Mouse (Mus musculus) hindbrain, embryonic 12.5 days (tissue): ENCODE data around the gene Enpp6. TPM values are rescaled to one million over a fixed set of nuclear protein-coding genes. Genes with fewer than 3 reads are reported as not detected.

Source experiments
- ATAC-seq: fragments of 200-750 bp; cut with Nextera tagmentation; 2 replicates; pipeline ENCODE4 v1.8.0; 2017; ENCODE audit warnings: moderate TSS enrichment; ENCODE audit not compliant: low FRiP score
- H3K27ac ChIP-seq: fragments of 300-500 bp; sonication (generic); 2 replicates; pipeline ENCODE4 v1.5.1; 2016; ENCODE audit warnings: mild to moderate bottlenecking
- H3K27me3 ChIP-seq: fragments of 300-500 bp; sonication (generic); 2 replicates; pipeline ENCODE4 v1.6.1; 2016; ENCODE audit warnings: mild to moderate bottlenecking
- H3K36me3 ChIP-seq: fragments of 300-500 bp; sonication (generic); 2 replicates; pipeline ENCODE4 v1.6.1; 2016; ENCODE audit warnings: mild to moderate bottlenecking
- H3K4me1 ChIP-seq: fragments of 300-500 bp; sonication (generic); 2 replicates; pipeline ENCODE4 v1.6.1; 2016
- H3K4me2 ChIP-seq: fragments of 300-500 bp; sonication (generic); replicated peaks from 2 replicates; pipeline ENCODE4 v1.6.1; 2016; ENCODE audit warnings: mild to moderate bottlenecking
- H3K4me3 ChIP-seq: fragments of 300-500 bp; sonication (generic); 2 replicates; pipeline ENCODE4 v1.5.1; 2016; ENCODE audit warnings: mild to moderate bottlenecking
- H3K9ac ChIP-seq: fragments of 300-500 bp; sonication (generic); 2 replicates; pipeline ENCODE4 v1.6.1; 2016; ENCODE audit warnings: mild to moderate bottlenecking, moderate library complexity
- H3K9me3 ChIP-seq: fragments of 300-500 bp; sonication (generic); replicated peaks from 2 replicates; pipeline ENCODE4 v1.6.1; 2016; ENCODE audit warnings: mild to moderate bottlenecking
- WGBS: fragments of 180-500 bp; shearing (Covaris S2); methylation state at CpG from one replicate; pipeline ENCODE4 v1.1.7; 2016; 5-methylcytosine and 5-hydroxymethylcytosine counted together
- polyA plus RNA-seq: library from polyadenylated mRNA; unstranded; fragments of >200 nt; fragmentation: Nextera tagmentation; extraction: Ambion mirVana; gene quantifications from 2 replicates; pipeline ENCODE4 v1.2.1, GENCODE M21; 2016

Enpp6 gene
- polyA plus RNA-seq, 1 experiment from 2014 or later, result 0.57 TPM

DNA sequence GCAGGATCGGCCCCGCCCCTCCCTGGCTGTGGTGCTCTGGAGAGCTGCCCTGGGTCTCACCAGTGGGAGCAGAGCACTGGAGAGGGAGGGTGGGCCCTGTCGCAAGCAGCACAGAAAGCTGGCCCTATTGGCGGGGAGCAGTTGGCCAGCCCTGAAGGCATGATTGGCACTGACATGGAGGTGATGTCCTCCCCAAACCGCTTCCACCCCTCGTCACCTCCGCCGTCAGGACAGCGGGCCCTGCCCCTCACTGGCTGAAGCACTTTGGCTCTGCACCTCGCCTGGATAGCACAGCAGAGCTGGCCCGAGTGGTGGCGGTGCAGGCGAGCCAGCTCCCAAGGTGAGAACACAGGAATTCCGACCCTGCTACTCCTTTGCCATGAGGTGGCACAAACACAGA lies 20.9 kb upstream of the Enpp6 start:
- no peak overlapping the region for H3K4me2 ChIP-seq
- 0 out of 2 replicates have a peak, but pooled peaks cover 7% of the 10 kb centered on the region for H3K27me3 ChIP-seq
- H3K36me3 ChIP-seq, result no peaks in the 10 kb centered on the region
- no peaks in the 10 kb centered on the region for H3K9me3 ChIP-seq
- H3K4me3 ChIP-seq, result no peak overlapping the region
- WGBS, result 63% methylated on average over 14 of the region's 14 CpGs
- peaks cover 7% of the 10 kb centered on the region for H3K4me1 ChIP-seq
- ATAC-seq, result no peak
- H3K27ac ChIP-seq, result no peak overlapping the region
- no peak overlapping the region; the same call in 1 of the 2 replicates for H3K9ac ChIP-seq

DNA sequence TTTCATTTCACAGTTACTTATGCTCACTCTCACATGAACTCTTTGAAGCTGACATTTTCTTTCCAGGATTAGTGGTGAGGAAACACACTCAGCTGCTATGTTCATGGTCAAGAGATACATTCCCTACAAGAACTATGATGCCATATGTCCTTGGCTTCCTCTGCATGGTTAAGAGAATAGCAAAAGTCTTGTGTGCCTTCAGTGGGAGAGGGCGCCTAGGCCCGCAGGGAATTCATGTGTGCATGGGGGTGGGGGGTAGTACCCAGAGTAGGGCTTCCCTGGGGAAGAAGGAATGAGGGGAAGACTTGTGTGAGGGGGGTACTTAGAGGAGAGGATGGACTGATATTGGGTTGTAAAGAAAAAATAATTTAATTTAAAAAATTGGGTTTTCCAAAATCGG lies 18.0 kb upstream of the Enpp6 start:
- H3K27ac ChIP-seq, result no peak overlapping the region
- H3K4me2 ChIP-seq, result no peak overlapping the region
- no peak overlapping the region for H3K4me3 ChIP-seq
- no peaks in the 10 kb centered on the region for H3K9me3 ChIP-seq
- 0 out of 2 replicates have a peak, but pooled peaks cover 6% of the 10 kb centered on the region for H3K27me3 ChIP-seq
- 87% methylated on average over 3 of the region's 3 CpGs for WGBS
- H3K9ac ChIP-seq, result no peak overlapping the region
- H3K36me3 ChIP-seq, result no peaks in the 10 kb centered on the region
- ATAC-seq, result no peak
- peaks cover 5% of the 10 kb centered on the region for H3K4me1 ChIP-seq

DNA sequence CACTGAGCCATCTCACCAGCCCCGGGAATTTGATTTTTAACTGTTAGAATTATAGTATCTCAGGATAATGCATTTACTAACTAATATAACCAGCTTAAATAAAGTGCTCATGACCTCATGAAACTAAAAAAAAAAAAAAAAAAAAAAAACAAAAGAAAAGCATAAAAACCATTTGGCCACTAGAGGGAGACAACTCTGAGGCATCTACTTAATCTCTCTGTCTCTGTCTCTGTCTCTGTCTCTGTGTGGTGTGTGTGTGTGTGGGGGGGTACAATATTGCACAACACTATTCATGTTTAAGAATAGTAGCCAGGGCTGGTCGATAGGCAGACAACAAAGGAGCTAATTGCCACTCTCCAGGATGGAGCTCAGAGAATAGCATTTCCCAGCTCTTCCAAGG lies 17.3 kb upstream of the Enpp6 start:
- Histone ChIP-seq H3K27me3 (0 out of 2 replicates have a peak, but pooled peaks cover 5% of the 10 kb centered on the region), H3K4me2 (no peak overlapping the region), H3K4me3 (no peak overlapping the region), H3K9me3 (peaks cover 2% of the 10 kb centered on the region; the same call in 1 of the 2 replicates), H3K27ac (no peak overlapping the region), H3K9ac (no peak overlapping the region), H3K36me3 (no peaks in the 10 kb centered on the region), H3K4me1 (peaks cover 4% of the 10 kb centered on the region; the same call in 1 of the 2 replicates)
- no peak for ATAC-seq
- WGBS, result 51% methylated on average over 2 of the region's 2 CpGs

DNA sequence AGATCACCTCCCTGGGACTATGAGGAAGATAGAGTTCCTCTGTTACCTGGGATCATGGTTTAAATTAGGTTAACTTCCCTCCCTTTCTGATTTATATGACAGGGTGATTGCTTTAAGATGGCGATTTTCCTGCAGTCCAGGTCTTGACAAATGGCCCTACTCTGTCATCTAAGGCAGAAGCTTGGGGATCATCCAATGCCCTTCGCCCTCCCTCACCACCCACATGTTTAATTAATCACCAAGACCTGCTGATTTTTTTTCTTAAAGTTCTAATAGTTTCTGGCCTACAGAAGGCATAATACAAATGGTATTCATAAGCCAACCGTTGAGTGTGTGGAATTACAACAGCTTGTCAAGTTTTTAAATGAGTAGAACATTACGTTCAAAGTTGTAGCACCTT lies 9.3 kb upstream of the Enpp6 start:
- no peak overlapping the region for H3K27ac ChIP-seq
- H3K4me3 ChIP-seq, result no peak overlapping the region
- no peak for ATAC-seq
- WGBS, result 84% methylated on average over 4 of the region's 4 CpGs
- H3K36me3 ChIP-seq, result no peaks in the 10 kb centered on the region
- H3K27me3 ChIP-seq, result no peaks in the 10 kb centered on the region
- H3K9ac ChIP-seq, result no peak overlapping the region
- H3K4me1 ChIP-seq, result no peaks in the 10 kb centered on the region
- H3K9me3 ChIP-seq, result peaks cover 2% of the 10 kb centered on the region; the same call in 1 of the 2 replicates
- no peak overlapping the region for H3K4me2 ChIP-seq

- ATAC-seq, result no peak
- H3K36me3 ChIP-seq, result no peaks in the 10 kb centered on the region
- H3K9ac ChIP-seq, result no peak overlapping the region
- H3K4me1 ChIP-seq, result no peaks in the 10 kb centered on the region
- no peak overlapping the region for H3K27ac ChIP-seq
- no peak overlapping the region for H3K4me3 ChIP-seq
- no peak overlapping the region for H3K4me2 ChIP-seq
- 87% methylated on average over 6 of the region's 6 CpGs for WGBS
- H3K27me3 ChIP-seq, result no peaks in the 10 kb centered on the region
- H3K9me3 ChIP-seq, result no peaks in the 10 kb centered on the region
Measured at GRCm38 (mm10) chr8:46982166-46982565, 4.5 kb upstream of the Enpp6 start.

- Histone ChIP-seq H3K9me3 (no peaks in the 10 kb centered on the region), H3K36me3 (no peaks in the 10 kb centered on the region), H3K4me2 (no peak overlapping the region), H3K27me3 (no peaks in the 10 kb centered on the region), H3K4me3 (no peak overlapping the region), H3K9ac (no peak overlapping the region), H3K4me1 (no peaks in the 10 kb centered on the region), H3K27ac (no peak overlapping the region)
- 86% methylated on average over 4 of the region's 4 CpGs for WGBS
- ATAC-seq, result no peak
Measured at GRCm38 (mm10) chr8:46982770-46983169, 3.9 kb upstream of the Enpp6 start.

- no peaks in the 10 kb centered on the region for H3K36me3 ChIP-seq
- 70% methylated on average over 11 of the region's 11 CpGs for WGBS
- H3K4me3 ChIP-seq, result no peak overlapping the region
- no peaks in the 10 kb centered on the region for H3K27me3 ChIP-seq
- H3K4me2 ChIP-seq, result no peak overlapping the region
- H3K9ac ChIP-seq, result no peak overlapping the region
- H3K9me3 ChIP-seq, result no peaks in the 10 kb centered on the region
- no peaks in the 10 kb centered on the region for H3K4me1 ChIP-seq
- ATAC-seq, result no peak
- no peak overlapping the region for H3K27ac ChIP-seq
Measured at GRCm38 (mm10) chr8:46984647-46985046, 2.0 kb upstream of the Enpp6 start.

DNA sequence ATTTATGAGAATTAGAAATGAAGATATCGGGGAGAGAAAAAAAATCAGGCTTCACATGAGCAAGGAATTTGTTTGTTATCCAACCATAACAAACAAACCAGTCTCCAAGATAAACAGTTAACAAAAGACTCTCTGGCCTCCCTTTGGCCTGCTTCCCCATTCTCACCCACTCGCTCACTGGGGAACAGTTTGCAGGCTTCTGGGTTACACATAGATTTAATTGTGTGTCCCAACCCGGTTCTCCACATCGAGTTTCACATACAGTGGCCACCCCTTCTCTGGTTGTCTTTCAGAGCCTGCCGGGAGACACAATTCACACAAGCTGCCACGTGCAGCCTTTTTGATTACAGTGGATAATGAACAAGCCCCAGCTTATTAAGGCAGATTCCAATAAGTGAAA lies 1.7 kb downstream of the Enpp6 start:
- no peaks in the 10 kb centered on the region for H3K4me1 ChIP-seq
- 68% methylated on average over 6 of the region's 6 CpGs for WGBS
- no peaks in the 10 kb centered on the region for H3K27me3 ChIP-seq
- H3K4me3 ChIP-seq, result no peak overlapping the region
- no peaks in the 10 kb centered on the region for H3K36me3 ChIP-seq
- H3K4me2 ChIP-seq, result no peak overlapping the region
- H3K27ac ChIP-seq, result no peak overlapping the region
- no peaks in the 10 kb centered on the region for H3K9me3 ChIP-seq
- ATAC-seq, result no peak
- no peak overlapping the region for H3K9ac ChIP-seq

DNA sequence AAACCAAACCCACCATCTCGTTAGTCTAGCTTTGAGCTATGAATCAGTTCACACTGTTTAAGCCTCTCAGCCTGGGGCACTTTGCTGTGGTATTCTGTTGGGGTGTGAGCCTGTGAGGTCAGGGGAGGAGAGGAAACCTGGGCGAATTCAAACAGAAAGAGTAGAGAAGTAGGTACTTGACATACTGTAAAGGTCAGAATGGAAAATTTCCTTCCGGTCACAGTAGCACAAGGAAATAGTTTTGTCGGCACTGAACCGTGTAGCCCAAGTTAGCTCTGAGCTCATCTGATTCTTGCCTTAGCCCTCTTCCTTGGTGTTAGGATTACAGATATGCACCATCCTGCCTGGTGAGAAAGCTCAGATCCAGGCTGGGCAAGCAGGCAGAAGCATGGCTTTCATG lies 4.4 kb downstream of the Enpp6 start:
- H3K4me1 ChIP-seq, result no peaks in the 10 kb centered on the region
- H3K4me2 ChIP-seq, result no peak overlapping the region
- H3K27ac ChIP-seq, result no peak overlapping the region
- no peaks in the 10 kb centered on the region for H3K36me3 ChIP-seq
- H3K9me3 ChIP-seq, result no peaks in the 10 kb centered on the region
- WGBS, result 74% methylated on average over 5 of the region's 5 CpGs
- no peak for ATAC-seq
- no peaks in the 10 kb centered on the region for H3K27me3 ChIP-seq
- H3K4me3 ChIP-seq, result no peak overlapping the region
- H3K9ac ChIP-seq, result no peak overlapping the region

DNA sequence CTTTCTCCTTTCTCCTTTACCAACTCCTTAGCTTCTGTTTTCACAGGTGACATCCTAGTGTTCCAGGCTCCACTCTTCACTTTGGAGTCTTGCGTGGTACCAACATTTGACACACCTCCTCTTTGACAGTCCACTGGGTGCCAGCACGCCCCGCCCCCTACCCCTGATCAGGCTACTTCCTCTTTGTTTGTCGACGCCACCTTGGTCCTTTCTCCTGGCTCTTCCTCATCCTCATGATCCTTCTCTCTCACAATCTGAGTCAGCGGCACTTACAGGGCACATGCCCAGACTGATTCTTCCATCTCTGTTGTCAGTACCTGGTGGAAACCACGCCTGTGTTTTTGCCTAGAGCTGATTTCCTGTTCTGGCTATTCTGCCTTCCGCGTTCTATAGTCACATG lies 5.9 kb downstream of the Enpp6 start:
- H3K4me2 ChIP-seq, result no peak overlapping the region
- H3K27me3 ChIP-seq, result no peaks in the 10 kb centered on the region
- WGBS, result 93% methylated on average over 9 of the region's 9 CpGs
- H3K4me3 ChIP-seq, result no peak overlapping the region
- no peaks in the 10 kb centered on the region for H3K36me3 ChIP-seq
- no peaks in the 10 kb centered on the region for H3K4me1 ChIP-seq
- H3K9ac ChIP-seq, result no peak overlapping the region
- ATAC-seq, result no peak
- no peaks in the 10 kb centered on the region for H3K9me3 ChIP-seq
- H3K27ac ChIP-seq, result no peak overlapping the region

DNA sequence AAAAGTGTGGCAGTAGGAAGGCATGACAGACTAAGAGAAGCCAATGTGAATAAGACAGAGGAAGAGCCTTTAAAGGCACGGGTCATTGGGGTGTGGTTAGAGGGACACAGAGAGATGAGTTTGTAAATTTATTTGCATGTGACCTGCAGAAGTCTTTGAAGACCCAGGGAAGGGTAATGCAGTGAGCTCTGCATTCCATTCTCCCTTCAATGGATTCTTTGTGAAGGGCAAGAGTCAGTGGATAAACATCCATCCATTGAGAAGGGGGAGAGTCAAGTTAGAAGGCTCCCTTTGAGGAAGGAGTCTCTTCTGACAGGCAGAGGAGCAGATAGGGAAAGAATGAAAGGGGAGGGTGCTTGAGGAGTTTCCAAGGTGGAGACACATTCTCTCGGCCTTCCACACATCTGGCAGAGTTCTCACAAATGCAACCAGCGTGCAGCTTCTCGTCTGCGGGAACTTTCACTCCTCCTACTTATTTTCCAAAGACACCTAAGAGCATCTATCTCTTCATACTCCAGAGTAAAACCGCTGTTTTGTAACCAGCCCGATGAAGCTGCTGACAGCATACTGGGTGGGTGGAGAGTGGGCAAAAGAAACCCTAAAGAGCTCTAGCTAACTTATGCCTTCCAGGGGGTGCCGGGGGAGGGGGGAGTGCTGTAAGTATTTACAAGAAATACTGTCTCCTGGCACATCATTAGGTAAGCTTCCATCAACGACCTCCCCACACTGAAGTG lies 9.4 kb downstream of the Enpp6 start:
- H3K4me2 ChIP-seq, result no peak overlapping the region
- no peaks in the 10 kb centered on the region for H3K9me3 ChIP-seq
- H3K4me3 ChIP-seq, result no peak overlapping the region
- no peaks in the 10 kb centered on the region for H3K27me3 ChIP-seq
- H3K36me3 ChIP-seq, result no peaks in the 10 kb centered on the region
- ATAC-seq, result no peak
- H3K4me1 ChIP-seq, result no peaks in the 10 kb centered on the region
- no peak overlapping the region for H3K27ac ChIP-seq
- WGBS, result 45% methylated on average over 9 of the region's 9 CpGs
- no peak overlapping the region for H3K9ac ChIP-seq

DNA sequence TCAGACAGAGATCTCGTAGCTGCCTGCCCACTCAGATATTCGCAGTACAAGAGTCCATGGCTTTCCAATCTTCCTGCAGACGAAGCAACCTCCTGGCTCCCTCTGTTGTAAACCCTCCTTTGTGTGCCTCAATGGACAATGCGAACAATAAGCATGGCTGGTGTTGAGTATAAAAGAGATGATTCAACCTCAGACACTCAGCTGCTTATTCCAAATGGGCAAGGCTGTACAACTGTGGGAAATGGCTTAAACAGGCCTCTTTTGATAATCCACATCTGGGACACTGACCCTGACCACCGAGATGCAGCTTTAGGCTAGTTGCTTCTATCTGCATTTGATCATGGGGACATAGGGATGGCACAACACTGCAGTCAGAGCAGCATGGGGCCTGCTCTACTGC lies 19.0 kb downstream of the Enpp6 start:
- Histone ChIP-seq H3K27ac (no peak overlapping the region), H3K9ac (no peak overlapping the region), H3K36me3 (no peaks in the 10 kb centered on the region), H3K4me3 (no peak overlapping the region), H3K9me3 (no peaks in the 10 kb centered on the region), H3K27me3 (no peaks in the 10 kb centered on the region), H3K4me2 (no peak overlapping the region), H3K4me1 (no peaks in the 10 kb centered on the region)
- ATAC-seq, result no peak
- WGBS, result 49% methylated on average over 5 of the region's 5 CpGs

DNA sequence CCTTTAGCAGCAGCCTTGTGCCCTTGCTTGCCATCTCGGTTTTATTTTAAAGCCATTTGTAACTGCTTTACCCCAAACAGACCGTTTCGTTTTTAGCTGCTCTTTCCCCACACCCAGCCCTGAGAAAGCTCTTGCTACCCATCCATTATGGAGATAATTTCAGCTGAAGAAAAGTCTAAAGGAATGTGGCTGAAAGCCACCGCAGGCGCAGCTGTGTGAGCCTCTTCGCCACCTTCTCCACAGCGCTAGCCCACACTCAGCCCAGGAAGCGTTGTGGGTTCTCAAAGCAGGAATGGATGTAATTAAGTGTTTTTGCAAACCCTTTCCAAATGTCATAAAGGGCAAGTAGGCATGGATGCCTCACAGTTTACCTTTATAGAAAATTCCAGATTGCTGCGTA lies 20.1 kb downstream of the Enpp6 start:
- no peak overlapping the region for H3K4me3 ChIP-seq
- no peaks in the 10 kb centered on the region for H3K4me1 ChIP-seq
- no peaks in the 10 kb centered on the region for H3K9me3 ChIP-seq
- ATAC-seq, result no peak
- 80% methylated on average over 9 of the region's 9 CpGs for WGBS
- no peak overlapping the region for H3K27ac ChIP-seq
- no peak overlapping the region for H3K9ac ChIP-seq
- no peaks in the 10 kb centered on the region for H3K27me3 ChIP-seq
- H3K4me2 ChIP-seq, result no peak overlapping the region
- H3K36me3 ChIP-seq, result no peaks in the 10 kb centered on the region
